8 mouse cellular contexts compared by ENCODE assay signal in the genomic region with DNA sequence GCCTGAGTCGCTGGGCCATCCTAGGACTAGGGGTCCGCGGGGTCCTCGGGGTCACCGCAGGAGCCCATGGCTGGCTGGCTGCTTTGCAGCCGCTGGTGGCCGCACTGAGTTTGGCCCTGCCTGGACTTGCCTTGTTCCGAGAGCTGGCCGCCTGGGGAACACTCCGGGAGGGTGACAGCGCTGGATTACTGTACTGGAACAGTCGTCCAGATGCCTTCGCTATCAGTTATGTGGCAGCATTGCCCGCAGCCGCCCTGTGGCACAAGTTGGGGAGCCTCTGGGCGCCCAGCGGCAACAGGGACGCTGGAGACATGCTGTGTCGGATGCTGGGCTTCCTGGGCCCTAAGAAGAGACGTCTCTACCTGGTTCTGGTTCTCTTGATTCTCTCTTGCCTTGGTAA. TPM values are rescaled to one million over a fixed set of nuclear protein-coding genes. Genes with fewer than 3 reads are reported as not detected.
DNase-seq lines count a peak whose midpoint lies in the region; ATAC-seq lines count a peak whose summit lies in the region.

No protein-coding gene starts in this region.

- peaks cover 86% of the 10 kb centered on the region for H3K27me3 ChIP-seq in kidney, embryonic 15.5 days
- peaks cover 98% of the 10 kb centered on the region for H3K27me3 ChIP-seq in heart, embryonic 10.5 days (ENCODE audit: insufficient read depth, poor library complexity, severe bottlenecking)
- peaks cover 75% of the 10 kb centered on the region for H3K27me3 ChIP-seq in limb, embryonic 15.5 days
- H3K27me3 ChIP-seq in neural tube, embryonic 14.5 days (ENCODE audit: control insufficient read depth, insufficient read depth, low read length), result peaks cover 22% of the 10 kb centered on the region

- 3% methylated on average over 20 of the region's 20 CpGs for WGBS in kidney, embryonic 15.5 days
- WGBS in heart, embryonic 10.5 days, result 7% methylated on average over 20 of the region's 20 CpGs
- 2% methylated on average over 20 of the region's 20 CpGs for WGBS in limb, embryonic 15.5 days
- 6% methylated on average over 20 of the region's 20 CpGs for WGBS in neural tube, embryonic 14.5 days

- peak overlapping the region; percentile 97 for H3K4me2 ChIP-seq in kidney, embryonic 15.5 days
- peak overlapping the region; percentile 93 for H3K4me2 ChIP-seq in limb, embryonic 15.5 days
- peak overlapping the region; percentile 66 for H3K4me2 ChIP-seq in neural tube, embryonic 14.5 days (ENCODE audit: low read depth, low read length)

- intact Hi-C loops in left cerebral cortex, postnatal 25 days (cut with DNase I), result no loop called here

- H3K27ac ChIP-seq in kidney, embryonic 15.5 days, result peak overlapping the region; percentile 54; the same call in 1 of the 2 replicates
- H3K27ac ChIP-seq in heart, embryonic 10.5 days, result peak overlapping the region; percentile 56; the same call in 1 of the 2 replicates
- H3K27ac ChIP-seq in limb, embryonic 15.5 days, result peak overlapping the region; percentile 83
- no peak overlapping the region for H3K27ac ChIP-seq in neural tube, embryonic 14.5 days (ENCODE audit: low read depth, low read length)

- peaks cover 20% of the 10 kb centered on the region for H3K4me1 ChIP-seq in kidney, embryonic 15.5 days
- H3K4me1 ChIP-seq in heart, embryonic 10.5 days, result peaks cover 19% of the 10 kb centered on the region
- H3K4me1 ChIP-seq in limb, embryonic 15.5 days, result peaks cover 18% of the 10 kb centered on the region
- H3K4me1 ChIP-seq in neural tube, embryonic 14.5 days (ENCODE audit: control insufficient read depth, insufficient read depth, low read length), result peaks cover 11% of the 10 kb centered on the region

- ATAC-seq in kidney, embryonic 15.5 days (replicated peaks; ENCODE audit: low FRiP score), result no peak
- no peak for ATAC-seq in limb, embryonic 15.5 days (ENCODE audit: insufficient number of reproducible peaks, low FRiP score, low TSS enrichment, low read depth)
- no peak for ATAC-seq in neural tube, embryonic 14.5 days (ENCODE audit: low read depth)

- peak overlapping the region; percentile 59 for H3K9ac ChIP-seq in kidney, embryonic 15.5 days
- peak overlapping the region; percentile 60 for H3K9ac ChIP-seq in limb, embryonic 15.5 days
- peak overlapping the region; percentile 41 for H3K9ac ChIP-seq in neural tube, embryonic 14.5 days (replicated peaks; ENCODE audit: low read depth, low read length)

- DNase-seq in kidney, adult 9 months, result no peak
- DNase-seq in T-cell, adult 2 months (ENCODE audit: low spot score), result peak; percentile 42
- peak; percentile 75 for DNase-seq in heart, embryonic 10.5 days (ENCODE audit: low spot score)
- no peak for DNase-seq in layer of hippocampus, postnatal 36 days
- DNase-seq in left cerebral cortex, postnatal 25 days (ENCODE audit: low spot score in 2 of 2), result no peak

- H3K4me3 ChIP-seq in kidney, embryonic 15.5 days (replicated peaks), result peak overlapping the region; percentile 61
- H3K4me3 ChIP-seq in heart, embryonic 10.5 days, result peak overlapping the region; percentile 68
- H3K4me3 ChIP-seq in limb, embryonic 15.5 days, result peak overlapping the region; percentile 50
- H3K4me3 ChIP-seq in neural tube, embryonic 14.5 days (ENCODE audit: low read depth, low read length), result peak overlapping the region; percentile 36

- no peaks in the 10 kb centered on the region for H3K36me3 ChIP-seq in kidney, embryonic 15.5 days
- H3K36me3 ChIP-seq in heart, embryonic 10.5 days, result no peaks in the 10 kb centered on the region
- no peaks in the 10 kb centered on the region for H3K36me3 ChIP-seq in limb, embryonic 15.5 days
- H3K36me3 ChIP-seq in neural tube, embryonic 14.5 days (ENCODE audit: control insufficient read depth, insufficient read depth, low read length), result no peaks in the 10 kb centered on the region

- H3K9me3 ChIP-seq in kidney, embryonic 15.5 days (replicated peaks), result no peaks in the 10 kb centered on the region
- H3K9me3 ChIP-seq in heart, embryonic 10.5 days, result no peaks in the 10 kb centered on the region
- H3K9me3 ChIP-seq in limb, embryonic 15.5 days, result no peaks in the 10 kb centered on the region
- H3K9me3 ChIP-seq in neural tube, embryonic 14.5 days (ENCODE audit: control insufficient read depth, low read length), result no peaks in the 10 kb centered on the region

RNA-seq across cellular contexts. Expression of gene Psmb9, which starts 0.4 kb away (rescaled TPM):
- 3.0 and 3.2 TPM in 2 replicates for polyA plus RNA-seq in kidney, embryonic 15.5 days (2015; fragmentation: Nextera tagmentation; extraction: Ambion mirVana)
- polyA plus RNA-seq in heart, embryonic 10.5 days (2016; fragmentation: Nextera tagmentation; extraction: Ambion mirVana), result 0.41 and 0.60 TPM in 2 replicates
- 3.1 and 3.4 TPM in 2 replicates for polyA plus RNA-seq in limb, embryonic 15.5 days (2015; fragmentation: Nextera tagmentation; extraction: Ambion mirVana)
- polyA plus RNA-seq in neural tube, embryonic 14.5 days (2014; fragmentation: Nextera tagmentation; extraction: Ambion mirVana), result 0.63 and 1.3 TPM in 2 replicates
- 1 to 10 TPM; 1.2 to 1.7 TPM for total RNA-seq in layer of hippocampus, postnatal 36 days (2021)
- total RNA-seq in left cerebral cortex, postnatal 25 days (2021), result 1 to 10 TPM in 1 of 2 experiments, under 1 TPM in 1; 0.53 to 1.4 TPM

RNA-seq across cellular contexts. Expression of gene Tap1, which starts 0.7 kb away (rescaled TPM):
- 3.5 and 3.8 TPM in 2 replicates for polyA plus RNA-seq in kidney, embryonic 15.5 days (2015; fragmentation: Nextera tagmentation; extraction: Ambion mirVana)
- polyA plus RNA-seq in heart, embryonic 10.5 days (2016; fragmentation: Nextera tagmentation; extraction: Ambion mirVana), result 0.84 and 1.2 TPM in 2 replicates
- polyA plus RNA-seq in limb, embryonic 15.5 days (2015; fragmentation: Nextera tagmentation; extraction: Ambion mirVana), result 13.2 and 13.4 TPM in 2 replicates
- 0.68 and 2.0 TPM in 2 replicates for polyA plus RNA-seq in neural tube, embryonic 14.5 days (2014; fragmentation: Nextera tagmentation; extraction: Ambion mirVana)
- total RNA-seq in layer of hippocampus, postnatal 36 days (2021), result 1 to 10 TPM; 3.4 to 3.5 TPM
- total RNA-seq in left cerebral cortex, postnatal 25 days (2021), result 1 to 10 TPM; 1.5 to 1.8 TPM

RNA-seq across cellular contexts. Expression of gene Psmb8, which starts 9.5 kb away (rescaled TPM):
- polyA plus RNA-seq in kidney, embryonic 15.5 days (2015; fragmentation: Nextera tagmentation; extraction: Ambion mirVana), result 6.0 and 7.1 TPM in 2 replicates
- 0.86 and 0.87 TPM in 2 replicates for polyA plus RNA-seq in heart, embryonic 10.5 days (2016; fragmentation: Nextera tagmentation; extraction: Ambion mirVana)
- 11.7 and 12.1 TPM in 2 replicates for polyA plus RNA-seq in limb, embryonic 15.5 days (2015; fragmentation: Nextera tagmentation; extraction: Ambion mirVana)
- 0.76 and 3.5 TPM in 2 replicates for polyA plus RNA-seq in neural tube, embryonic 14.5 days (2014; fragmentation: Nextera tagmentation; extraction: Ambion mirVana)
- 1 to 10 TPM; 2.7 to 3.2 TPM for total RNA-seq in layer of hippocampus, postnatal 36 days (2021)
- total RNA-seq in left cerebral cortex, postnatal 25 days (2021), result 1 to 10 TPM; 2.0 to 4.1 TPM

RNA-seq across cellular contexts. Expression of gene Tap2, which starts 15.3 kb away (rescaled TPM):
- polyA plus RNA-seq in kidney, embryonic 15.5 days (2015; fragmentation: Nextera tagmentation; extraction: Ambion mirVana), result 3.5 and 4.1 TPM in 2 replicates
- polyA plus RNA-seq in heart, embryonic 10.5 days (2016; fragmentation: Nextera tagmentation; extraction: Ambion mirVana), result 0.48 and 0.51 TPM in 2 replicates
- 5.9 and 6.1 TPM in 2 replicates for polyA plus RNA-seq in limb, embryonic 15.5 days (2015; fragmentation: Nextera tagmentation; extraction: Ambion mirVana)
- 0.70 and 0.90 TPM in 2 replicates for polyA plus RNA-seq in neural tube, embryonic 14.5 days (2014; fragmentation: Nextera tagmentation; extraction: Ambion mirVana)
- 10 to 100 TPM in 1 of 2 experiments, 1 to 10 TPM in 1; 8.5 to 10.3 TPM for total RNA-seq in layer of hippocampus, postnatal 36 days (2021)
- total RNA-seq in left cerebral cortex, postnatal 25 days (2021), result 1 to 10 TPM; 5.2 to 5.4 TPM

RNA-seq across cellular contexts. Expression of gene H2-DMb1, which starts 35.1 kb away (rescaled TPM):
- 4.9 and 6.0 TPM in 2 replicates for polyA plus RNA-seq in kidney, embryonic 15.5 days (2015; fragmentation: Nextera tagmentation; extraction: Ambion mirVana)
- 0.23 and 0.29 TPM in 2 replicates for polyA plus RNA-seq in heart, embryonic 10.5 days (2016; fragmentation: Nextera tagmentation; extraction: Ambion mirVana)
- 2.6 and 3.3 TPM in 2 replicates for polyA plus RNA-seq in limb, embryonic 15.5 days (2015; fragmentation: Nextera tagmentation; extraction: Ambion mirVana)
- polyA plus RNA-seq in neural tube, embryonic 14.5 days (2014; fragmentation: Nextera tagmentation; extraction: Ambion mirVana), result 0.33 and 0.43 TPM in 2 replicates
- total RNA-seq in layer of hippocampus, postnatal 36 days (2021), result 1 to 10 TPM in 1 of 2 experiments, under 1 TPM in 1; 0.95 to 1.7 TPM
- 1 to 10 TPM in 1 of 2 experiments, under 1 TPM in 1; 0.94 to 1.5 TPM for total RNA-seq in left cerebral cortex, postnatal 25 days (2021)

Comparison
In these comparisons a context has a peak if more than half of its experiments do, and no peak if none do; other contexts are left out.
1. DNase-seq: peak in T-cell, adult 2 months (single experiment) and heart, embryonic 10.5 days (single experiment); none in kidney, adult 9 months (single experiment), layer of hippocampus, postnatal 36 days (0 of 2) and left cerebral cortex, postnatal 25 days (0 of 2).
2. Peak in every context shown above with its lines, with median percentiles within 50 percentile points of each other: H3K4me2 ChIP-seq, H3K4me3 ChIP-seq and H3K9ac ChIP-seq.